Mouse (Mus musculus) thymus, postnatal 25 days (tissue): ENCODE data around the gene Arcn1.

ENCODE experiments used
- DNase-seq: peaks from one replicate; pipeline ENCODE4 v3.0.0; 2022

The Arcn1 gene

DNA sequence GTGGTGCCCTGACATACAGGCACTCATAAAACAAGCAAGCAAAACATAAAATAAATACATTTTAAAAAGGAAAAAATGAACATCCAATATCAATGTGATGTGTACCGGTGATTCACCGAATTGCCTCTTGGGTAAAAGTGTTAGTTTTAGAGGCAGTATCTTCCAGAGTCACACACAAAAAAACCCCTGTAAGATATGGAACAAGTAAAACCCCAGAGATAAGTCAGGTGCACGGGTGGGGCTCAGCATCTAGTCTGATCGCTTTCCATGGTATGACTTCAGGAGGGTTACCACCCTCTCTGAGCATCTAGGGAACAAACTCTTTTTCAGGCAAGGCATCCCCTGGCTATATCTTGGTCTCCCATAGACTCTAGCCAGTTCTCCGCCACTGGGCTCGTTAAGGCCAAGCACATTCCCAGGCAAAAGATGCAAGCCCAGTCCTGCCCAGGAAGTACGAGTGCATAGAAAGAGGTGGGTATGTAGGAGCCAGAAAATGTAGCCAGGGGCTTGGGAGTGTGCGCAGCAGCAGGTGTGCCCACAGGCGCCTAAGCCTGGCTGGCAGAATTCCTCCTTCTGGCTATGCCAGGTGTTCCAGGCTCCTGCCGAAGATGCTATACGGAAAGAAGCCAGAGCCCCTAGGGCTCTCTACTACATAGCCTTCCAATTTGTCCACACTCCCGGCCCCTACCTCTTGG lies 48.6 kb downstream of the Arcn1 start:
- no peak for DNase-seq

DNA sequence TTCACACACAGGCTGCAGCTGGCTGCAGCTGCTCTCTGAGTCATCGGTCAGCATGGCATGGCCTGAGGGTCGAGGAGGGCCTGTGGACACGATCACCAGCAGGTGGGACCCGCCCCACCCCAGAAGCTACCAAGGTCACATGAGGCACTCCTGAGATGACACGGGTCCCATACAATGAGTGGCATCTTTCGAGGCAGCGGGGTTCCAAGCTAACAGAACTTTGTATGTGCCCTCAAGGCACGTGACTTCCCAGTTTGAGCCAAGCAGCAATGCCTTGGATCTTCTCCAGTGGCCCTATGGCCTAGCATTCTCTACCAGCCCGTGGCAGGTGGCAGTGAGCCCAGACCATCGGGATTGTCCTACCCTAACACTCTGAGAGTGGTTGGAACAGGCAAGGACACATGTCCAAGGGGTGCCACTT lies 49.8 kb downstream of the Arcn1 start:
- no peak for DNase-seq

DNA sequence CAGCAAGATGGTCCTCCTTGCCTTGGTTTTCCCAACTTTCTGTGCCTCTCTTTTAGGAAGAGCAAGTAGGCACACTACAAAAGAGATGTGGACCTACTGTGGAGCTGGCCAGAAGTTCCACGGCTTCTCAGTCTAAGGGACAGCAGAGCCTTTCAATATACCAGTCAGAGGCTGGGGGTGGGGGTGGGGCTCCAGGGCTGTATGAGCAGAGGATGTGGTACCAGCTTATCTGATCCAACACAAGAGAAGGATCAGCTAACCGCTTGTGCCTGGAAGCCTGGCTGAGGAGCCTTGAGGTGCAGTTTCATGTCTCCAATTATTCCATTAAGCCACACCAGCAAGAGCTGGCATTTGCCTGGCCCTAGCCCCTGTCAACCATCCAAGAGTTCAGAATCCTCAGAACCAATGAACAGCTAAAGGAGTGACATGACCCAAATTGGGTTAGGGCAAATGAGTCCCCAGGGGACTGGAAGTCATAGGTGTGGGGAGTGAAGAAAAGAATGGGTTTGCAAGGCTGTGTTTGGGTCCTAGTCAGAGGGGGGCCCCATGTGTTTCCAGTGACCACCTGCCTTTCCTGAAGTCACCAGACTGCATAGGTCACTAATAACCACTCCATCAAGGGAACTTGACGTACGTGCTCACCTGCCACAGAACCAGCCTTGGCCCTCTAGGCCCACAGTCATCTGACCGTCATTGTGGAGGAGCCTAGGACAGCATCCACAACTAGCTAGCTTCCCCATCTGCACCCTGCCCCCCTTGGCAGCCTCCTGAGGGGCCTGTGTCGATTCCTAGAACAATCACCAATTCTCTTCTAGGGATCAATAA lies 50.4 kb downstream of the Arcn1 start:
- no peak for DNase-seq

DNA sequence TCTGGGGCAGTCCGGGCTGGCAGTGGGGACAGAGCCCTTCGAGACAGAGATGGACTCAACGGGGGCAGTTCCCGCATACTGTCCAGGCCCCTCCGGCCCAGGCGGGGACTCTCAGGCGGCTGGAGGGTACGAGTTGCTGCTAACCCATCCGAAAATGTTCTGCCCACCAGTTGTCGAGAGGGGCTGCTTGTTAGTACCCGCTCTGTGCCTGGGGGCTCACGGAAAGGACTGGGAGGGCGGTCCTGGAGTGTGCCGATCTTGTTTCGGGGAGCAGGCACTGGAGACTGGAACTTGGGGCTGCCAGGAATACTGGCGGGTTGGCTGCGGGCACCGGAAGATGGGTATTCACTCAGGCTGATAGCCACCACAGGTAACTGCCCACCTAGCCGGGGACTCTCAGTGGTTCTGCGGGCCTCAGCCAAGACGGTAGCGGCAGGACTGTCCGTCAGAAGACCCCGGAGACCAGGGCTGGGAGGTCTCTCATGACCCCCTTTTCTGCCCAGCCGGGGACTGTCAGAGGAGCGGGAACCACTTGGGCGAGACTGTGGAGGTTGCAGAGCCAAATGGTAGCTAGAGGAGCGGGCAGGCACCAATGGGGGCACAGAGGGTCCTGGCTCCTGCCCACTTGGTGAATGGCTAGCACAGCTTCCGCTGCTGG lies 51.8 kb downstream of the Arcn1 start:
- no peak for DNase-seq

DNA sequence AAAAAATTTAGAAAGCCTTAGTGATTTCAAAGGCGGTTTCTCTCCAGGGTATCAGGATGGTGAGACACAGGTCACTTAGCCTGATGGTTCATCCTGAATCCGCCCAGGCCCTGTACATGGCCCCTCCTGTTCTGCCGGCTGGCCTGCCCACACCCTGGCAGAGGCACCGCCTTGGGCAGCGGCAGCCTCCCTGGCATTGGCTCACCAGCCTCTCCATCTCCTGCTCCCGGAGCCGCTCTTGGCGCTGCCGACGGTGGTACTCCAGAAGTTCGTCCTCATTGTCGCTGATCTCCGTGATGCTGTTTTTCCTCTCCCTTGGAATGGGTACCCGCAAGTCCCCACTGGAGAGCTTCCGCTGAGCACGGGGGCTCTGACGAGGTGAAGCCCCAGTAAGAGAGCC lies 52.5 kb downstream of the Arcn1 start:
- DNase-seq, result no peak

DNA sequence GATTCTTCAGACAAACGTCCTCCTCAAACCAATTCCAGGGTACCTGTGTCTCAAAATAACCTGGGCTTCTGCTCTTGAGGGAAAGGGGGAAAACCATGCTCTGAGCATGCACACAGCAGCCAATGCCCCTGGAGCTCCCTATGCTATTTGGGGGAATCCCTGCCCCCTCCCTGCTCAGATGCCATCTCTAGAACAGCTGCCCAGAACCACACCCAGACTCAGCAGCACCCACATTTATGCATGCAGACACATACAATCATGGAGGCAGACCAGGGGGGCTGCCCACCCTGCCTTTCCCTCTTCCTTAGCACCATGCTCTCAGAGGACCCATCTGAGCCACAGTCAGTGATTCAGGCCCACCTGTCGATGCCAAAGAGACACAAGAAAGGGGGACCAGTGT lies 54.1 kb downstream of the Arcn1 start:
- DNase-seq, result no peak

DNA sequence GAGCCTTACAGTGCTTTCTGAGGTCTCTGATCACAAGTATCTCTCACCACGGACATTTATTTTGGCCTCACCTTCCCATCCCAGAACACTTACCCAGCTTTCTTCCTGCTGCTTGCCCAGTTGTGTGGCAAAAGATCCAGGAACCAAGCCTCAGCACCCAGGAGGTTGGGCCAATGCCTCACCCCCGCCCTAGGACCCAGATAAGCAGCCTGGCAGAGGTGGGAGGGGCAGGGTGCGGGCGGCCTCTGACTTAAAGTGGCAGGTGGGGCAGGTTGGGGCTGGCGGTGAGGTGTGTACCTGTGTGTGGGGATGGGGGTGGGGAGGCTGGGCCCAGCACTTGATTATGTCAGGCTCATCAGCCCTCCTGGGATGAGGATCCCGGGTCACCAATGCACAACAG lies 54.6 kb downstream of the Arcn1 start:
- DNase-seq, result no peak

DNA sequence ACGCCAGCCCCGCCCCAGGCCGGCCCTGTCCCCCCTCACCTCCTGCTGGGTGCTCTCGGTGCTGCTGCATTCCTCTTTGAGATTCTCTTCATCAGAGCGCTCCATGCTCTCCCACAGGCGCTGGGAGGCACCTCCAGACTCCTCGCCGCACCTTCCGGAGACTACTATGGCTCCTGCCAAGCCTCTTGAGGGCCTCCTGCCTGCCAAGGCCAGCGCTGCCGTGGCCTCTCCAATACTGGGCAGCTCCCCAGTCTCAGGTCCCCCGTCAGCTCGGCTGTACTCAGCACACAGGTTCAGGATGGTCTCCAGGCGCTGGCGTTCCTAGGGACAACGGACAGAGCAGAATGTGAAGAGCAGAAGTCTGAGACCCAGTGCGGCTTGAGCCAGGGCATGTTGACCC lies 56.0 kb downstream of the Arcn1 start:
- DNase-seq, result no peak

DNA sequence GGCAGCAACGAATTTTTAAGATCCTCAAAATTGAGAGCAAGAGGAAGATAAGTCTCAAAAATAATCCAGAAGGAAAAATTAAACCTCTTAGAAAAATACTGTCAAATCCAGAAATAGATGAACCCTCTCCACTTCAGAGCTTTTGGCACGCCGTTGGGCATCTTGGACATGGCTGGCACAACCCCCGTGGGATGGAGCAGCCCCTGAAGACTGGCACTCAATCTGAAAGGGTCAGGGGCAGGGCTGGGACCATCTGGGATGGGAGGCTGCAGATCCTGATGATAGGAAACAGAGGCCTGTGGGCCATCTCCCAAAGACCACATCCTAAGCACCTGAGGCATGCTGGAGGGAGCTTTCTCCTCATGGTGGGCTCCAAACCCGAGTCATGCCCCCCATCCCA lies 57.4 kb downstream of the Arcn1 start:
- DNase-seq, result no peak

DNA sequence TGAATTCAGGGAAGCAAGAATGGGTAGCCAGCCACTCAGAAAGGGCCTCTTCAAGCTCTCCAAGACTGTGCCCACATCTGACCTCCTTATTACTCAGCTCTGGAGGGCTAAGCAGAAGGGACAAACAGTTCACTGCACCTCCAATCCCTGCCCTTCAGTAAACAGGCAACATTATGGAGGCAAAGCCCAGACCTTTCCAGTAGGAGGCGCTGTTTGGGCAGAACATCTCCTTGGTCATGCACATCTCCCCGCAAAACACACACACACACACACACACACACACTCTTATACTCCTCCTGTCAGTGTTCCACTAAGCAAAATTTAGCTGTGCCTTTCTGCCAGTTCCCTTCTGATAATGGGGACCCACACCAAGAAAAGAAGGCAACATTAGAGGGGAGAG lies 58.0 kb downstream of the Arcn1 start:
- no peak for DNase-seq

DNA sequence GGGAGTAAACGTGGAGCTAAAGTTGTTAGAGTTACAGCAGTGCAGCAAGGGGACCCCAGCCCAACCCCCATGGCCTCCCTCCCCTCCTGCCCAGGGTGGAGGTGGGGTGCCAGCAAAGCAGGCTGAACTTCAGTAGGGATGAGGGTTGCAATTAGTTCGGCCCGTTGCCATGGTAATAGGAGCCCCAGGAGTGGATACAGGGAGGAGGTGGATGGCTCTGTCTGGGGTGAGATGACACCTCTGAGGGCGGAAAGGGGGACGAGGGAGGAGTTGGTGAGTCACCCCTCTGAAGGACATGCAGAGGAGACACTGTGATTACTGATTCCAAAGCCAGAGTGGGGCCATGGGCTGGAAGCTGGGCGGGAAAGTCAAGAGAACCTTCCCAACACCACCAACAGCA lies 58.7 kb downstream of the Arcn1 start:
- DNase-seq, result no peak

DNA sequence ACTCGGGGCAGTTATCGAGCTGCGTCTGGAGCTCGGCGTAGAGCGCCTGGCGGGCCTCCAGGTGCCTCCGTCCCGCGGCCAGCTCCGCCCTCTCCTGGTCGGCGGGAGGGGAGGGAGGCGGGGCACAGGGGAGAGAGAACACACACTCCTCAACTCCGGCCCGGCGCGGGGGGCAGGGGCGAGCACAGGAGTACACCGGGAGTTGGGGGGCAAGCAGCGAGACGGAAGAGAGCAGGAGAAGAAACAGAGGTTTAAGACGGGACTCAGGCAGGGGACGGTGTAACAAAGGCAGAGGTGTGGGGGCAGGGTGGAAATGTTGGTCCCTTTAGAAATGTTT lies 59.2 kb downstream of the Arcn1 start:
- DNase-seq, result peak; percentile 77

DNA sequence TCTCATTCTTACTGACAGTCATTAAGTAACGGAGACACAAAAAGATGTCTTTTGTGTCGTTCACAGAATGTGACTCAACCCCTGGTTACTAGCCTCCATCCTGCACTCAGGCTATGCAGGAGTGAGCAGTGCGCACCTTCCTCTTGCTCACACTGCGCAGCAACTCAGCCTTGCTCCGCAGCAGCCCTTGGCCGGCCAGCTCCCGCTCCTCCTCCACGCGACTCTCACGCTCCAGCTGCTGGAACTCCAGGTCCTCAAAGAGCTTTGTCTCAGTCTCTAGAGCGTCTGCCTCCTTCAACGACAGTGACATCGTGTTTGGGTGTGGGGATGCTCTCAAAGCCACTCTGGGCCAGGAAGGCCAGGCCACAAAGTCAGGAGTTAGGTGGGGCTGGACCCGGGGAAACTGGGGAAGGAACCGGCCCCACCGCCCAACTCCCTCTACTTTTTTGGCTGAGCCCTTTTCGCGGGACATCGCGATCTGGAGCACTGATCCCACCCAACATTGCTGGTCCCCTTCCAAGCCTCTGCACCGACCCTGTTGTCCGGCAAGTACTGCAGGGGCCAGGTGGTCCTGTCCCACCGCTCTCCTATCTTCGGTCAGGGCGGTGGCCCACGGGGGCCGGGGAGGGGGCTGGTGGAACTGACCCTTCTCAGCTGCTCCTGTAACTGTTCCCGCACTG lies 59.8 kb downstream of the Arcn1 start:
- DNase-seq, result no peak

DNA sequence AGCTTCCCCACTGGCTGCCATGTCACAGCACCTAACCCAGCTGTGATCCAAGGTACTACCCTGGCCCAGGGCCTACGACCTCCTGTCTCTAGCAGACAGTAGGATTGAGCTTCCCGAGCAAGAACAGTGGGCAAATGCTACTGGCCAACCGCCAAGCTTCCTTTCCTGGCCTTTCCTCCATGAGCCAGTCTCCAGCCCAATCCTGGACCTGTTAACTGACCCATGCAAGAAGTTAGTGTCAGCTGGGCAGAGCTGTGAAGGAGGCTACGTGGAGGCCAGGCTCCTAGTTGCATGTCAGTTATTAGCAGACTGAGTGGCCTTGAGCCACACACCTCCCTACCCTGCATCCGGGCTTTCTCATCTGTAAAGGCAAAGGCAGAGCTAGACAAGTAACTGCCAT lies 67.9 kb downstream of the Arcn1 start:
- DNase-seq, result no peak

DNA sequence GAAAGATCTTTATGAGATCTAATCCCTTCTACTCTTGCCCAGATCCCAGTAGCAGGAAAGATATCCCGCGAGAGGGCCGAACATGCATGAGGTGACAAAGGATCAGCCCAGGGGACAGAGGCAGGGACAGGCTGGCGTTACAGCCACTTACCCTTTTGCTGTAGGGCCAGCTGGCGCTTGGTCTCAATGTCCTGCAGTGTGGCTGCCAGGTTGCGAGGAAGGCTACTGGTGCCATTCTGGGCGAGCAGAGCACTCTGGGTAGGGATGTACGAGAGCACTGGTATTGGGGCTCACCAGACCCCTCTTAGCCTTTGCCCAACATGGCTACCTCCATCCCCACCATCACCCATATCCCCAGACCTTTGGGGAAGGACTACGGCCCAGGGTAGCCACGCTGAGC lies 68.4 kb downstream of the Arcn1 start:
- DNase-seq, result no peak

DNA sequence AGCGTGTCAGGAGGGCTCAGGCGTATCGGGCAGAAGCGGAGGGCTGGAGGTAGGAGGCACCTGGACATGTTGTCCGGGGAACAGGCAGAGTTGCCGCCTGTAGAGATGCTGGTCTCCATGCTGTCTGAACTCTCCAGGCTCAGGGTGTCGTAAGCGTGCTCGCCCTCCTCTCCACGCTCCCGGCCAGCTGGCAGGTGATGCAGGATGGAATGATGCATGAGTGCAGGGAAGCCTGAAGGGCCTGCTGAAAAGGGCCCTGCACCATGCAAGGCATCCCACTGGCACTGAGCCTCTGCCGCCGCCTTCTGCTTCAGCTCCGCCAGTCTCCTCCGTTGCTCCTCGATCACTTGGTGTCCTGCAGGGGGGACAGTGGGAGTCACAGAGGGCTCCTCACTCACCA lies 69.8 kb downstream of the Arcn1 start:
- no peak for DNase-seq

DNA sequence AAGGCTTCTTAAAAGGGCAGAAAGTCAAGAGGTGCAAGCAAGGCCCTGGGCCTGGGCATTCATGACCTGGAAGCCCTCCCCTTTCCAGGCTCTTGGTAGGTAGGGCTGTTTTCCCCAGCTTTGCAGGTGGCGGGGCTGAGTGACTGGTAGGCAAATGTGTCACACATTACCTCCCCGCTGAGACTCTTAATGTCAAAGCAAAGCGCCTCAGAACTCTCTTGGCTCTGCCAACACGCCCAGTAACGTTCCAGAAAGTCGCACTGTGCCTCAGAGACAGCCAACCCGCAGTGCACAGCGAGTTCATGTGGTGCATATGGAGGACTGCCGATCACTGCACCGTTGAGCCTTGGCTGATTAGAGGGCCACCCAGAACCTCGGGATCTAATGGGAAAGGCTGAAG lies 74.6 kb downstream of the Arcn1 start:
- DNase-seq, result no peak

DNA sequence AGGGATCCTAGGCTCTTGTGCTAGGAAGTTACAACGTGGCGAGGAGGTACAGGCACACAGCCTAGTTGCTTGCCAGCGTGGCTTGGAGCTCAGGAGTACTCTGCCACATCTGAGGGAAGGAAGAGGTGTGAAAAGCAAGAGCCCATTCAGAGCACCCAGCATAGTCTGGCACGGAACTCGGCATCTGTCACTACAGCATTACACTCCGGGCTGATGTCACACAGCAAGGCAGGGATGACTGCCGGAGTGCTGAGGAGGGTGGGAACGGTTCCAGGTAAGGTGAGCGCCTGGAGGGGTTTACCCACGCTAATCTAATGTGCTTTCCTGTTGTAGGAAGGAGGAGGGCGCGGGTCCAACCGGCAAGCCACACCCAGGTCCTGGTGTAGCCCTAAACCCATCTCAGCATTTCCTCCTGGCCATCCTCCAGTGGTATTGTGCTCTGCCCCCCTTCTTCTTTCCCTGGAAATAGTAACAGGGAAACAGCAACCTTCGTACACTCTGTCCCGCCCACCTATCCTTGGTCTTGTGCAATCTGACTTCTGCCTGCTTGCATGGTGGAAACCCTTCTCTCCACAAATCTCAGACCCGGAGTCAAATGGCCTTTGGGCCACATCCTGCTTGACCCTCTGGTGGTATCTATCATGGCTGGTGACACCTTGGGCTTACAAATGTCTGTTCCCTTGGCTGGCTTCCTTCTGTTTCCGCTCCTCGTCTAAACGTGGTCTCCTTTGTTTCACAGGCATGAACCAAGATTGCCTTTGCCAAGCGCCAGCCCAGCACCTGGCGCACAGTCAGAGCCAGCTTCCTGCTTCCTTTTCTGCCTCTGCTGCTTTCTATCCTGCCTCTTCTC lies 75.7 kb downstream of the Arcn1 start:
- DNase-seq, result peak; percentile 46
